Mouse (Mus musculus) MEL (cell line): Measurements from ENCODE around the gene Msi2. TPM values are rescaled to one million over a fixed set of nuclear protein-coding genes. Genes with fewer than 3 reads are reported as not detected.

Experiments used
- DNase-seq: peaks from one replicate; pipeline ENCODE4 v3.0.0; 2011; ENCODE audit warnings: low read depth, low spot score
- H3K27ac ChIP-seq: 2 replicates; pipeline ENCODE4 v1.5.1; 2012; ENCODE audit warnings: low read depth, mild to moderate bottlenecking, control low read depth, low read length, moderate library complexity; ENCODE audit not compliant: control insufficient read depth
- H3K27me3 ChIP-seq, 2 experiments: fragments of 150-350 bp in 1 of 2; sonication (generic) in 1 of 2; 2 replicates each; pipeline ENCODE4 v1.6.1; 2012; ENCODE audit warnings: low read length in 2 of 2, mild to moderate bottlenecking in 2 of 2, improper control_type of control experiment in 1 of 2, moderate library complexity in 1 of 2; ENCODE audit not compliant: insufficient read depth in 2 of 2, control insufficient read depth in 1 of 2
- H3K36me3 ChIP-seq, 2 experiments: 2 replicates each; pipeline ENCODE4 v1.6.1; 2012 to 2014; ENCODE audit warnings: low read length in 2 of 2, improper control_type of control experiment in 1 of 2, inconsistent platforms in 1 of 2, mild to moderate bottlenecking in 1 of 2; ENCODE audit not compliant: insufficient read depth in 2 of 2, control insufficient read depth in 1 of 2
- H3K4me1 ChIP-seq, 2 experiments: fragments of 150-350 bp in 1 of 2; sonication (generic) in 1 of 2; 2 replicates each; pipeline ENCODE4 v1.6.1; 2012; ENCODE audit warnings: low read length in 2 of 2, improper control_type of control experiment in 1 of 2, mild to moderate bottlenecking in 1 of 2; ENCODE audit not compliant: insufficient read depth in 2 of 2, control insufficient read depth in 1 of 2
- H3K4me3 ChIP-seq, 2 experiments: fragments of 150-350 bp in 1 of 2; sonication (generic) in 1 of 2; 2 replicates each; pipeline ENCODE4 v1.5.1; 2012; ENCODE audit warnings: low read depth in 2 of 2, low read length in 2 of 2, mild to moderate bottlenecking in 2 of 2, moderate library complexity in 2 of 2, control low read depth in 1 of 2, improper control_type of control experiment in 1 of 2; ENCODE audit not compliant: control insufficient read depth in 1 of 2, insufficient read depth in 1 of 2
- H3K79me2 ChIP-seq: 2 replicates; pipeline ENCODE4 v1.6.1; 2012; ENCODE audit warnings: mild to moderate bottlenecking, low read length, moderate library complexity; ENCODE audit not compliant: control insufficient read depth, poor library complexity, insufficient read depth
- H3K9ac ChIP-seq: 2 replicates; pipeline ENCODE4 v1.6.1; 2012; ENCODE audit warnings: low read depth, mild to moderate bottlenecking, control low read depth, low read length, moderate library complexity; ENCODE audit not compliant: control insufficient read depth, poor library complexity, severe bottlenecking
- H3K9me3 ChIP-seq: fragments of 150-350 bp; sonication (generic); replicated peaks from 2 replicates; pipeline ENCODE4 v1.6.1; 2012; ENCODE audit warnings: mild to moderate bottlenecking, low read length, improper control_type of control experiment, moderate library complexity; ENCODE audit not compliant: insufficient read depth
- CHD1 ChIP-seq: IDR thresholded peaks from 2 replicates; pipeline ENCODE4 v1.6.1; 2012; ENCODE audit warnings: low read depth, mild to moderate bottlenecking, inconsistent platforms, low read length, improper control_type of control experiment
- CHD2 ChIP-seq: IDR thresholded peaks from 2 replicates; pipeline ENCODE4 v1.6.1; 2011; ENCODE audit warnings: low read length, improper control_type of control experiment
- CTCF ChIP-seq, 3 experiments: IDR thresholded peaks in 2 of 3; conservative IDR thresholded peaks in 1 of 3; 2 replicates each; pipeline ENCODE4 v1.5.1; 2011 to 2012; ENCODE audit warnings: low read length in 3 of 3, low read depth in 2 of 3, mild to moderate bottlenecking in 2 of 3, improper control_type of control experiment in 1 of 3, inconsistent platforms in 1 of 3, mixed read lengths in 1 of 3, moderate library complexity in 1 of 3; ENCODE audit not compliant: control insufficient read depth in 1 of 3, insufficient read depth in 1 of 3, poor library complexity in 1 of 3, severe bottlenecking in 1 of 3
- GABPA ChIP-seq: IDR thresholded peaks from 2 replicates; pipeline ENCODE4 v1.6.1; 2012; ENCODE audit warnings: low read depth, mild to moderate bottlenecking, inconsistent platforms, low read length, improper control_type of control experiment, moderate library complexity
- GATA1 ChIP-seq: IDR thresholded peaks from 2 replicates; pipeline ENCODE4 v1.6.1; 2011; ENCODE audit warnings: low read depth, low read length, improper control_type of control experiment
- KAT2A ChIP-seq: conservative IDR thresholded peaks from 2 replicates; pipeline ENCODE4 v1.6.1; 2012; ENCODE audit warnings: low read depth, low read length, improper control_type of control experiment, inconsistent platforms
- MAX ChIP-seq: IDR thresholded peaks from 2 replicates; pipeline ENCODE4 v1.6.1; 2011; ENCODE audit warnings: low read length, improper control_type of control experiment
- MEF2A ChIP-seq: IDR thresholded peaks from 2 replicates; pipeline ENCODE4 v1.6.1; 2014; ENCODE audit warnings: low read depth, mild to moderate bottlenecking, inconsistent platforms, low read length, improper control_type of control experiment; ENCODE audit not compliant: poor library complexity, insufficient replicate concordance, severe bottlenecking; ENCODE audit errors: extremely low read depth
- MXI1 ChIP-seq: IDR thresholded peaks from 2 replicates; pipeline ENCODE4 v1.6.1; 2011; ENCODE audit warnings: mild to moderate bottlenecking, low read depth, low read length, improper control_type of control experiment
- MYB ChIP-seq: IDR thresholded peaks from 2 replicates; pipeline ENCODE4 v1.6.1; 2011; ENCODE audit warnings: mild to moderate bottlenecking, low read depth, low read length, improper control_type of control experiment
- NRF1 ChIP-seq: IDR thresholded peaks from 2 replicates; pipeline ENCODE4 v1.6.1; 2014; ENCODE audit warnings: low read depth, mild to moderate bottlenecking, inconsistent platforms, low read length, improper control_type of control experiment, moderate library complexity; ENCODE audit not compliant: poor library complexity, insufficient read depth, severe bottlenecking
- POLR2A ChIP-seq, 2 experiments: IDR thresholded peaks; 2 replicates each; pipeline ENCODE4 v1.6.1; 2011 to 2012; ENCODE audit warnings: low read length in 2 of 2, mild to moderate bottlenecking in 2 of 2, control low read depth in 1 of 2, improper control_type of control experiment in 1 of 2, low read depth in 1 of 2, moderate library complexity in 1 of 2; ENCODE audit not compliant: control insufficient read depth in 1 of 2, insufficient read depth in 1 of 2, poor library complexity in 1 of 2
- POLR2AphosphoS2 ChIP-seq: IDR thresholded peaks from 2 replicates; pipeline ENCODE4 v1.6.1; 2011; ENCODE audit warnings: low read length, improper control_type of control experiment
- RCOR1 ChIP-seq: IDR thresholded peaks from 2 replicates; pipeline ENCODE4 v1.6.1; 2012; ENCODE audit warnings: low read depth, mild to moderate bottlenecking, inconsistent platforms, low read length, improper control_type of control experiment
- SIN3A ChIP-seq: IDR thresholded peaks from 2 replicates; pipeline ENCODE4 v1.6.1; 2012; ENCODE audit warnings: low read length, improper control_type of control experiment, inconsistent platforms
- SMC3 ChIP-seq: IDR thresholded peaks from 2 replicates; pipeline ENCODE4 v1.6.1; 2011; ENCODE audit warnings: low read depth, low read length, improper control_type of control experiment
- TBP ChIP-seq: IDR thresholded peaks from 2 replicates; pipeline ENCODE4 v1.8.0; 2011; ENCODE audit warnings: low read depth, low read length, improper control_type of control experiment
- TCF12 ChIP-seq: IDR thresholded peaks from 2 replicates; pipeline ENCODE4 v1.6.1; 2014; ENCODE audit warnings: low read depth, mild to moderate bottlenecking, inconsistent platforms, low read length, improper control_type of control experiment, moderate library complexity
- USF1 ChIP-seq: IDR thresholded peaks from 2 replicates; pipeline ENCODE4 v1.6.1; 2014; ENCODE audit warnings: low read depth, mild to moderate bottlenecking, inconsistent platforms, low read length, improper control_type of control experiment, moderate library complexity
- ZMIZ1 ChIP-seq: IDR thresholded peaks from 2 replicates; pipeline ENCODE4 v1.6.1; 2012; ENCODE audit warnings: low read depth, mild to moderate bottlenecking, inconsistent platforms, low read length, improper control_type of control experiment, moderate library complexity
- ZNF384 ChIP-seq: IDR thresholded peaks from 2 replicates; pipeline ENCODE4 v1.6.1; 2012; ENCODE audit warnings: low read depth, mild to moderate bottlenecking, inconsistent platforms, low read length, improper control_type of control experiment
- polyA plus RNA-seq, 2 experiments: library from polyadenylated mRNA; stranded (reverse) in 1 of 2; unstranded in 1 of 2; fragments of >175 nt in 1 of 2; fragments of >200 nt in 1 of 2; gene quantifications; 2 replicates each; pipeline versions ENCODE4 v1.2.1 to v1.2.4; 2012; ENCODE audit warnings: low replicate concordance in 2 of 2, low read depth in 1 of 2; ENCODE audit not compliant: insufficient read length in 2 of 2, insufficient read depth in 1 of 2, missing spikeins in 1 of 2
- total RNA-seq: library from RNA; depleted of rRNA; stranded (reverse); fragments of 300-350 nt; gene quantifications from 2 replicates; pipeline ENCODE4 v1.2.3, GENCODE M21; 2012

The Msi2 gene
- total and polyA plus RNA-seq, 3 experiments, result 16.2 to 29.7 TPM; not detected in 1

GRCm38 (mm10) chr11:88675526-88676353 lies 42.6 kb downstream of the Msi2 start:
- Histone ChIP-seq H3K79me2 (no peaks in the 10 kb centered on the region), H3K9ac (no peak overlapping the region), H3K27me3 (no peaks in the 10 kb centered on the region), H3K9me3 (no peaks in the 10 kb centered on the region), H3K4me1 (no peaks in the 10 kb centered on the region), H3K36me3 (peaks cover 0 to 5% of the 10 kb centered on the region in 2 experiments; a peak in 2 of 4 replicates), H3K4me3 (no peak overlapping the region), H3K27ac (no peak overlapping the region)
- TF ChIP-seq CHD2 (no peak), MYB (no peak), NRF1 (no peak), POLR2A (IDR thresholded peaks at IDR 0.05; ENCODE audit: control insufficient read depth in 1 of 2, insufficient read depth in 1 of 2, low read depth in 1 of 2, low read length in 2 of 2, poor library complexity in 1 of 2) (no peak), ZMIZ1 (no peak), TCF12 (no peak), GATA1 (no peak)
- DNase-seq, result no peak

GRCm38 (mm10) chr11:88674075-88674474 lies 44.2 kb downstream of the Msi2 start:
- no peaks in the 10 kb centered on the region for H3K4me1 ChIP-seq
- peaks cover 0 to 5% of the 10 kb centered on the region in 2 experiments; a peak in 2 of 4 replicates for H3K36me3 ChIP-seq
- no peak overlapping the region for H3K27ac ChIP-seq
- no peaks in the 10 kb centered on the region for H3K27me3 ChIP-seq
- H3K79me2 ChIP-seq, result no peaks in the 10 kb centered on the region
- TF ChIP-seq USF1 (no peak), TCF12 (no peak), GATA1 (no peak), GABPA (no peak), KAT2A (no peak), MAX (no peak), RCOR1 (no peak)
- TF ChIP-seq, all 39 proteins: peak for 0
- no peak overlapping the region for H3K9ac ChIP-seq
- DNase-seq, result no peak
- H3K9me3 ChIP-seq, result no peaks in the 10 kb centered on the region
- no peak overlapping the region for H3K4me3 ChIP-seq

GRCm38 (mm10) chr11:88670925-88671324 lies 47.4 kb downstream of the Msi2 start:
- H3K4me1 ChIP-seq, result no peaks in the 10 kb centered on the region
- H3K4me3 ChIP-seq, result no peak overlapping the region
- peaks cover 0 to 4% of the 10 kb centered on the region in 2 experiments; a peak in 1 of 4 replicates for H3K36me3 ChIP-seq
- DNase-seq, result no peak
- TF ChIP-seq MEF2A, result no peak
- no peak for TF ChIP-seq NRF1
- no peak for TF ChIP-seq CTCF (IDR thresholded peaks at IDR 0.05 in 2 of 3, conservative IDR thresholded peaks at IDR 0.05 in 1 of 3; ENCODE audit: control insufficient read depth in 1 of 3, insufficient read depth in 1 of 3, low read depth in 2 of 3, low read length in 3 of 3, poor library complexity in 1 of 3, severe bottlenecking in 1 of 3)
- no peak for TF ChIP-seq POLR2AphosphoS2
- no peak for TF ChIP-seq TBP
- TF ChIP-seq MXI1, result no peak
- no peak for TF ChIP-seq USF1
- no peak for TF ChIP-seq CHD2
- no peak for TF ChIP-seq SIN3A
- TF ChIP-seq CHD1, result no peak
- no peak for TF ChIP-seq POLR2A (IDR thresholded peaks at IDR 0.05; ENCODE audit: control insufficient read depth in 1 of 2, insufficient read depth in 1 of 2, low read depth in 1 of 2, low read length in 2 of 2, poor library complexity in 1 of 2)
- TF ChIP-seq MAX, result no peak
- TF ChIP-seq MYB, result no peak
- no peak for TF ChIP-seq ZNF384
- no peak for TF ChIP-seq SMC3
- no peak overlapping the region for H3K27ac ChIP-seq
- no peaks in the 10 kb centered on the region for H3K9me3 ChIP-seq
- H3K9ac ChIP-seq, result no peak overlapping the region
- no peaks in the 10 kb centered on the region for H3K27me3 ChIP-seq
- no peaks in the 10 kb centered on the region for H3K79me2 ChIP-seq
